In the genomic region with DNA sequence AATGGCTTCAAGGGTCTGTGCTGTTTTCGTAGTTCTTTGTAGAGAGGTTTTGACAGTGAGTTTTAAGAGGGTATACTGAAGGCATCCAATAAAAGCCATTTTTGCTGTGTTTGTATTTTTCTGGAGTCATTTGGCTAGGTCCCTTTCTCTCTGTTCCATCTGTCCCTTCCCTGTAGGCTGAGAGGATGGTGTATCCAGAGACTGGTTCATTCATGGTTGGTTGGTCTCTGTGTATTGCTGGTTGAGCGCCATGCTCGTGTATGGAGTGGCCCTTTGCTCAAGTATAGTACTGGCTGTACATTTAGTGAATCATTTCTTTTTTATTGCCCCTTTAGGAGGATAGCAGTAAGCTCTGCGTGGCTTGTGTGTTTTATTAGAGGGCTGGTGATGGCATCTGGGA, we compare ENCODE assay signal across 8 mouse cellular contexts. TPM values are rescaled to one million over a fixed set of nuclear protein-coding genes. Genes with fewer than 3 reads are reported as not detected.
DNase-seq lines count a peak whose midpoint lies in the region; ATAC-seq and TF ChIP-seq lines count a peak whose summit lies in the region.
"Had no signal": no experiment of that assay in that cellular context is flagged by ENCODE, and none has a peak within 500 bp of the region (broad histone marks: within the 10 kb centered on the region; RNA-seq: fewer than 3 reads in every experiment).

No protein-coding gene starts in this region.

- DNase-seq in kidney, postnatal 0 days (ENCODE audit: low spot score), result no peak
- DNase-seq in kidney, adult 18-20 months, result no peak
- no peak for DNase-seq in embryonic facial prominence, embryonic 14.5 days (ENCODE audit: low spot score)
- no peak for DNase-seq in frontal cortex, postnatal 25 days (ENCODE audit: low spot score in 2 of 2)
- no peak for DNase-seq in testis, postnatal 14 days (ENCODE audit: low spot score)

- no peaks in the 10 kb centered on the region for H3K9me3 ChIP-seq in kidney, postnatal 0 days (replicated peaks; ENCODE audit: low read length)
- H3K9me3 ChIP-seq in embryonic facial prominence, embryonic 14.5 days (ENCODE audit: control insufficient read depth, low read length), result no peaks in the 10 kb centered on the region
- no peaks in the 10 kb centered on the region for H3K9me3 ChIP-seq in forebrain, embryonic 16.5 days (ENCODE audit: control insufficient read depth, low read length)
- no peaks in the 10 kb centered on the region for H3K9me3 ChIP-seq in midbrain, embryonic 13.5 days

- H3K4me2 ChIP-seq in kidney, postnatal 0 days (ENCODE audit: low read length), result no peak overlapping the region
- no peak overlapping the region for H3K4me2 ChIP-seq in embryonic facial prominence, embryonic 14.5 days (ENCODE audit: low read depth, low read length)
- 0 out of 2 replicates have a peak overlapping the region, but pooled peaks have one; percentile 40 for H3K4me2 ChIP-seq in forebrain, embryonic 16.5 days (ENCODE audit: low read length)
- H3K4me2 ChIP-seq in midbrain, embryonic 13.5 days (replicated peaks), result no peak overlapping the region

- peak overlapping the region; percentile 82 for H3K27ac ChIP-seq in kidney, postnatal 0 days
- H3K27ac ChIP-seq in embryonic facial prominence, embryonic 14.5 days (replicated peaks; ENCODE audit: low read depth, low read length), result peak overlapping the region; percentile 77
- peak overlapping the region; percentile 82 for H3K27ac ChIP-seq in forebrain, embryonic 16.5 days (ENCODE audit: low read length)
- peak overlapping the region; percentile 63 for H3K27ac ChIP-seq in midbrain, embryonic 13.5 days

- H3K27me3 ChIP-seq in kidney, postnatal 0 days (ENCODE audit: insufficient read depth, low read length), result no peaks in the 10 kb centered on the region
- H3K27me3 ChIP-seq in embryonic facial prominence, embryonic 14.5 days (replicated peaks; ENCODE audit: control insufficient read depth, insufficient read depth, low read length), result no peaks in the 10 kb centered on the region
- H3K27me3 ChIP-seq in forebrain, embryonic 16.5 days (replicated peaks; ENCODE audit: control insufficient read depth, insufficient read depth, low read length), result no peaks in the 10 kb centered on the region
- H3K27me3 ChIP-seq in midbrain, embryonic 13.5 days, result no peaks in the 10 kb centered on the region

- no peaks in the 10 kb centered on the region for H3K36me3 ChIP-seq in kidney, postnatal 0 days (ENCODE audit: insufficient read depth, low read length)
- no peaks in the 10 kb centered on the region for H3K36me3 ChIP-seq in embryonic facial prominence, embryonic 14.5 days (ENCODE audit: control insufficient read depth, insufficient read depth, low read length)
- no peaks in the 10 kb centered on the region for H3K36me3 ChIP-seq in forebrain, embryonic 16.5 days (ENCODE audit: control insufficient read depth, insufficient read depth)
- H3K36me3 ChIP-seq in midbrain, embryonic 13.5 days, result no peaks in the 10 kb centered on the region
- H3K36me3 ChIP-seq: G1E had no signal

- peaks cover 69% of the 10 kb centered on the region for H3K4me1 ChIP-seq in kidney, postnatal 0 days (replicated peaks; ENCODE audit: insufficient read depth, low read length)
- peaks cover 54% of the 10 kb centered on the region for H3K4me1 ChIP-seq in embryonic facial prominence, embryonic 14.5 days (ENCODE audit: control insufficient read depth, insufficient read depth, low read length)
- H3K4me1 ChIP-seq in forebrain, embryonic 16.5 days (replicated peaks; ENCODE audit: control insufficient read depth, insufficient read depth, low read length), result peaks cover 32% of the 10 kb centered on the region
- peaks cover 45% of the 10 kb centered on the region for H3K4me1 ChIP-seq in midbrain, embryonic 13.5 days (replicated peaks)

- no peak for TF ChIP-seq CTCF in kidney, postnatal 0 days (IDR thresholded peaks at IDR 0.05; ENCODE audit: low read depth)

- 46% methylated on average over 4 of the region's 4 CpGs for WGBS in kidney, postnatal 0 days
- 62% methylated on average over 4 of the region's 4 CpGs for WGBS in embryonic facial prominence, embryonic 14.5 days
- WGBS in forebrain, embryonic 16.5 days, result 37% methylated on average over 4 of the region's 4 CpGs
- WGBS in midbrain, embryonic 13.5 days, result 52% methylated on average over 4 of the region's 4 CpGs

- ATAC-seq in kidney, postnatal 0 days (replicated peaks; ENCODE audit: low FRiP score, low read depth), result no peak
- no peak for ATAC-seq in embryonic facial prominence, embryonic 14.5 days (ENCODE audit: low read depth)
- peak; percentile 49 for ATAC-seq in forebrain, embryonic 16.5 days
- no peak for ATAC-seq in midbrain, embryonic 13.5 days

- H3K9ac ChIP-seq in kidney, postnatal 0 days (ENCODE audit: low read depth, low read length), result no peak overlapping the region
- H3K9ac ChIP-seq in embryonic facial prominence, embryonic 14.5 days (ENCODE audit: low read depth, low read length), result no peak overlapping the region; the same call in 1 of the 2 replicates
- H3K9ac ChIP-seq in forebrain, embryonic 16.5 days (replicated peaks; ENCODE audit: low read depth, low read length), result peak overlapping the region; percentile 6; the same call in 1 of the 2 replicates
- H3K9ac ChIP-seq in midbrain, embryonic 13.5 days (replicated peaks), result no peak overlapping the region

- H3K4me3 ChIP-seq in kidney, postnatal 0 days (replicated peaks; ENCODE audit: low read depth, low read length), result no peak overlapping the region
- no peak overlapping the region for H3K4me3 ChIP-seq in embryonic facial prominence, embryonic 14.5 days (ENCODE audit: low read depth, low read length)
- H3K4me3 ChIP-seq in forebrain, embryonic 16.5 days (replicated peaks; ENCODE audit: low read length), result no peak overlapping the region
- H3K4me3 ChIP-seq in midbrain, embryonic 13.5 days (replicated peaks), result no peak overlapping the region

RNA-seq across cellular contexts. Expression of a gene that starts 30.3 kb away (rescaled TPM):
- polyA plus RNA-seq in kidney, postnatal 0 days (2015; fragmentation: Nextera tagmentation; extraction: Ambion mirVana), result 25.2 and 26.0 TPM in 2 replicates
- polyA plus RNA-seq in embryonic facial prominence, embryonic 14.5 days (2014; fragmentation: Nextera tagmentation; extraction: Ambion mirVana), result 35.6 and 39.3 TPM in 2 replicates
- polyA plus RNA-seq in forebrain, embryonic 16.5 days (2015; fragmentation: Nextera tagmentation; extraction: Ambion mirVana), result 14.6 and 19.5 TPM in 2 replicates
- 9.0 and 10.0 TPM in 2 replicates for polyA plus RNA-seq in midbrain, embryonic 13.5 days (2015; fragmentation: Nextera tagmentation; extraction: Ambion mirVana)
- polyA plus RNA-seq: G1E had no signal
